Mouse (Mus musculus) liver, embryonic 14.5 days (tissue): ENCODE measurements at regions not wholly inside any gene's neighbourhood (a gene's known extent, or its start where the extent isn't known, plus 50 kb on each side); places are given as distances from the start of the nearest gene placed in this dataset.

Experiments
- CTCF ChIP-seq: IDR thresholded peaks from 2 replicates; pipeline ENCODE4 v1.5.1; 2016; ENCODE audit warnings: antibody characterized with exemption, low read depth, control low read depth
- EP300 ChIP-seq: IDR thresholded peaks from 2 replicates; pipeline ENCODE4 v1.6.1; 2016; ENCODE audit warnings: antibody characterized with exemption, low read depth

- no peak for TF ChIP-seq CTCF
- TF ChIP-seq EP300 = no peak
Observed at GRCm38 (mm10) chr15:56278622-56279301, 1198.7 kb downstream of the Slc22a22 start.
